Mouse (Mus musculus): ENCODE results near the gene Pan3.

The Pan3 gene

GRCm38 (mm10) chr5:147429535-147430305 lies at the start of gene Pan3:
Gene Pan3, plus strand, starts transcription at chr5:147430161.
- ATAC-seq (ENCODE audit: insufficient number of reproducible peaks, low FRiP score, low TSS enrichment): peak; percentile 71; the same call in 1 of the 2 replicates

GRCm38 (mm10) chr5:147381396-147381795 lies 48.6 kb upstream of the Pan3 start:
- no peak for ATAC-seq (ENCODE audit: insufficient number of reproducible peaks, low FRiP score, low TSS enrichment)

DNA sequence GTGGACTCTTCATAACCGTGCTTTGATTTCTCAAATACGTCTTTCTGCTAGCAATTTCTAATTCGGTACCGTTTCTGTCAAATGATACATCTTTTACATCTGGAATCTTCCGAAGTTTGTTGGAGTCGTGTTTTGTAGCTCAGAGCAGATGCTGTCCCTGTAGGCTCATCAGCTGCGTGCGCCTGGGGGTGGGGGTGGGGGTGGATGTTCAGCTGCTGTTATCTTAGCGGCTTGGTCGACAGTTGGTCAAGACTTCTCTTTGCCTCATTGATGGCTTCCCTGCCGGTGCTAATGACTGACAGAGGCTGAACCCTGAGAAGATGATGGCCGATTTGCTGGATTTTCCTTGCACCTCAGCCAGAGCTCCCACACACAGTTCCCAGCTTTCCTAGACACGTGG lies 43.1 kb upstream of the Pan3 start:
- ATAC-seq (ENCODE audit: insufficient number of reproducible peaks, low FRiP score, low TSS enrichment): no peak

- no peak for ATAC-seq (ENCODE audit: insufficient number of reproducible peaks, low FRiP score, low TSS enrichment)
Measured at GRCm38 (mm10) chr5:147388376-147389008, 41.5 kb upstream of the Pan3 start.

- ATAC-seq (ENCODE audit: insufficient number of reproducible peaks, low FRiP score, low TSS enrichment): no peak
Measured at GRCm38 (mm10) chr5:147389052-147389451, 40.9 kb upstream of the Pan3 start.

DNA sequence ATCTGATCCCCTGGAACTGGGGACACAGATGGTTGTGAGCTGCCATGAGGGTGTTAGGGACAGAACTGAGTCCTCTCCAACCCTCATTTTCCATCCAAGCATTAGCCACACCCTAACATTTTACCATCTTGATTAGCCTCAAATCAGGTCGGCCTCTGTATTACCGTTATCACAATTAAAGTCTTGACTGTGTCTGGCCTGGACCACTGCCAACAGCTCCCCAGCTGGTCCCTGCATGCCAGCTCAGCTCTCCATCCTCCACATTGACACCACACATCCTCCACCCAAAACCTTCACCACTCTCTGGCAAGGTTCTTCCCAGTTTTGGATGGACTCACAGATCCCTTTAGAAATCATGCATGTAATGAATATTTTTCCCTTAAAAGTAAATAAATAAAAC lies 39.2 kb upstream of the Pan3 start:
- ATAC-seq (ENCODE audit: insufficient number of reproducible peaks, low FRiP score, low TSS enrichment): no peak

- ATAC-seq (ENCODE audit: insufficient number of reproducible peaks, low FRiP score, low TSS enrichment): no peak
Measured at GRCm38 (mm10) chr5:147392667-147393213, 37.2 kb upstream of the Pan3 start.

GRCm38 (mm10) chr5:147395050-147395449 lies 34.9 kb upstream of the Pan3 start:
- no peak for ATAC-seq (ENCODE audit: insufficient number of reproducible peaks, low FRiP score, low TSS enrichment)

DNA sequence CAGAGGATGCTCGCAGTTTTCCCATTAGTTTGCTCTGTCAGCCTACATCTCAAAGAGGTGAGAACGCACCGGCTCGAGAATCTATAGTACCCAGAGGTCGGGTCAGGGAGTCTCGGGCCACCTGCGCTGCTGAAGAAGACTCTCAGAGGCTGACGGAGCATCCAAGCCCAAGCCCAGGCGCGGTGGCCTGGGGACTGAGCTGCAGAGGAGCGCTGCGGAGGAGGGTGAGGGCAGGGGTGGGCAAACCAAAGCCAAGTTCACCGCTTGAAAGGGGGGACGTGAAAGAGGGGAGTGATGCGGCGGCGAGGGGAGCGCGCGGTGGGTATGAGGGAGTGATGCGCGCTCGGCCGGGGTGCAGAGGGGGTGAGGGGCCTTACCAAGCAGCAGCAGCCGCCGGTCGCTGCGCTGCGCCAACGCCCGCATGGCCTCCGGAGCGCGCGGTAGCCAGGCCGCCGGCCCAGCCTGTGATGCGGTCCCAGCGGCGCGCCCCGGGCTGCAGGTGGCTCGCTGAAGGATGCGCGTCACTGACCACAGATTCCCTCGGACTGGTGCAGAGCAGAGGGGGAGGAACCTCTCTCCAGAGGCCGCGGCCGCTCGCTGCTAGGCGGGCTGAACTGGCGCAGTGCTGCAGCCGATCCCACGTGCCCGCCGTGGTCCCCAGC lies 30.0 kb upstream of the Pan3 start, which contains the start of gene Flt3:
Flt3 (minus strand) TSS at position 647 of the 662 bp plus-strand sequence.
- peak; percentile 77; the same call in 1 of the 2 replicates for ATAC-seq (ENCODE audit: insufficient number of reproducible peaks, low FRiP score, low TSS enrichment)

DNA sequence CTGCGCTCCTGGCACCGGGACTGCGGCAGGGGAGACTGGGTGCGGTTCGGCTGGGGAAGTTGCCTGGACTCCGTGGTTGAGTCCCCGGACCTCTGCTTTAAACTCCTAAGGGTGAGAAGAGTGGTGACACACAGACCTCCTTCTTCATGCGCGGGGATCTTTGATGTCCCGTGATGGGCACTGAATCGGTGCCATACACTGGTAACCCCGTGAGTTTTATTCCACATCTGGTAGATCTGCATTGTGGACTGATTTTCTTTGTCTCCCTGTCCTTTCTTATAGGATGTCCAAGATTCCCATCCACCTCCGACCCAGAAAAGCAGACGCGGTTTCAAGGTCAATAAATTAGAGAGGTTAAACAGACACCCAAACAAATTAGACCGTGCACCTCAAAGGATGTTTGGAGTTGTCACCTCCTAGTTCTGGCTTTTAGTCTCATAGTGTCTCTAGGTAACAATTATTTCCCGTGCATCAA lies 29.4 kb upstream of the Pan3 start:
- ATAC-seq (ENCODE audit: insufficient number of reproducible peaks, low FRiP score, low TSS enrichment): no peak

DNA sequence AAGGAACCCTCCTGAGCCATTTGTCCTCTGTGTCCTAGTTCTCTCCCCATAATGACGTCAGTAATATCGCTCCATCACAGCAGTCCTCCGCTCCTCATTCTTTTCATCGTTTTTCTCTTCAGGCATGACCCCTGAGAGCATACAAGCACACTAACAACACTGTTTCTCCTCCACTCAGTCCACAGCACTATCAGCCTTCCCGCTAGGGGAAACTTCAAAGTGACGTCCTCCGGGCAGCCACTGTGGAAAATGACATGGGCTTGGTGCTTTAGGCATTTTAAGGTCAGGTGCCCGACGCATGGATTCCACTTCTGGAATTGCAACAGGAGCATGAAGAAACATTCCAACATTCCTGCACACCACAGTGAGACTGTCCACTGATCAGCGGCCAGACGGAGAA lies 28.9 kb upstream of the Pan3 start:
- ATAC-seq (ENCODE audit: insufficient number of reproducible peaks, low FRiP score, low TSS enrichment): no peak

- no peak for ATAC-seq (ENCODE audit: insufficient number of reproducible peaks, low FRiP score, low TSS enrichment)
Measured at GRCm38 (mm10) chr5:147402505-147402904, 27.5 kb upstream of the Pan3 start.

GRCm38 (mm10) chr5:147406135-147406534 lies 23.8 kb upstream of the Pan3 start:
- ATAC-seq (ENCODE audit: insufficient number of reproducible peaks, low FRiP score, low TSS enrichment): no peak

GRCm38 (mm10) chr5:147408731-147409130 lies 21.2 kb upstream of the Pan3 start:
- no peak for ATAC-seq (ENCODE audit: insufficient number of reproducible peaks, low FRiP score, low TSS enrichment)

DNA sequence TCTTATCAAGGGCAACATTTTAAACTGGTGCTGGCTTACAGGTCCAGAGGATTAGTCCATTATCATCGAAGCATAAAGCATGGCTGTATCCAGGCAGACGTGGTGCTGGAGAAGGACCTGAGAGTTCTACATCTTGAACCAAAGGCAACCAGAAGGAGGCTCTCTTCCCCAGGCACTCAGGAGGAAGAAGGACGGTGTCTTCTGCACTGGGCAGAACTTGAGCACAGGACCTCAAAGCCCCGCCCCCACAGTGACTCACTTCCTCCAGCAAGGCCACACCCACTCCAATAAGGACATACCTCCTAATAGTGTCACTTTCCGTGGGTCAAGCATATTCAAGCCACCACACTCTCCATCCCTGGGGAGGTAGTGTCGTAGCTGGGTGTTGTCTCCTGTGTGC lies 19.4 kb upstream of the Pan3 start:
- no peak for ATAC-seq (ENCODE audit: insufficient number of reproducible peaks, low FRiP score, low TSS enrichment)

GRCm38 (mm10) chr5:147417986-147418385 lies 12.0 kb upstream of the Pan3 start:
- no peak for ATAC-seq (ENCODE audit: insufficient number of reproducible peaks, low FRiP score, low TSS enrichment)

GRCm38 (mm10) chr5:147418394-147419121 lies 11.4 kb upstream of the Pan3 start:
- no peak for ATAC-seq (ENCODE audit: insufficient number of reproducible peaks, low FRiP score, low TSS enrichment)

DNA sequence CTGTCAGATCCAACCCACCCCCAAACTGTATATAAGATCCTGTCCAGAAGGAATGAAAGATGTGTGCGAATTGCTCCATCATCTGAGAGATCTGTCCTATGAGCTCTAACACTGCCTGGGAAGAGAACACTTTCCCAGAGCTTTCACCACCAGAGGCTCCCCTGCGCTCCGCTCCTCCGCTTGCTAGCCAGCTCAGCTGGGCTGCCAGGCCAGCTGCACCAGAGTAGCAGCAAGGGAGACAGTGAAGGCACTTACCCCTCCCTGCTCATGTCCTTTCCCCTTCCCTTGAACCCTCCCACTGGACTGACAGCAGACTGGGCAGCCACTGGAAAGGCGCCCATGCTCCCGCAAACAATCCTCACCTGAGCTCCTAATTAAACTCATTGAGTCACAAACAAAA lies 6.3 kb upstream of the Pan3 start:
- no peak for ATAC-seq (ENCODE audit: insufficient number of reproducible peaks, low FRiP score, low TSS enrichment)

- ATAC-seq (ENCODE audit: insufficient number of reproducible peaks, low FRiP score, low TSS enrichment): no peak; the same call in 1 of the 2 replicates
Measured at GRCm38 (mm10) chr5:147426048-147426805, 3.7 kb upstream of the Pan3 start.
